Mouse (Mus musculus) E14TG2a.4 (cell line): ENCODE results near the gene Twist2.

Experiments used
- CTCF ChIP-seq: conservative IDR thresholded peaks from 2 replicates; pipeline ENCODE4 v1.5.1; 2014; ENCODE audit warnings: low read length
- NANOG ChIP-seq: IDR thresholded peaks from 2 replicates; pipeline ENCODE4 v1.6.1; 2014; ENCODE audit warnings: borderline replicate concordance, low read length, mixed read lengths
- POU5F1 ChIP-seq: IDR thresholded peaks from 2 replicates; pipeline ENCODE4 v1.6.1; 2014; ENCODE audit warnings: low read length, borderline replicate concordance

DNA sequence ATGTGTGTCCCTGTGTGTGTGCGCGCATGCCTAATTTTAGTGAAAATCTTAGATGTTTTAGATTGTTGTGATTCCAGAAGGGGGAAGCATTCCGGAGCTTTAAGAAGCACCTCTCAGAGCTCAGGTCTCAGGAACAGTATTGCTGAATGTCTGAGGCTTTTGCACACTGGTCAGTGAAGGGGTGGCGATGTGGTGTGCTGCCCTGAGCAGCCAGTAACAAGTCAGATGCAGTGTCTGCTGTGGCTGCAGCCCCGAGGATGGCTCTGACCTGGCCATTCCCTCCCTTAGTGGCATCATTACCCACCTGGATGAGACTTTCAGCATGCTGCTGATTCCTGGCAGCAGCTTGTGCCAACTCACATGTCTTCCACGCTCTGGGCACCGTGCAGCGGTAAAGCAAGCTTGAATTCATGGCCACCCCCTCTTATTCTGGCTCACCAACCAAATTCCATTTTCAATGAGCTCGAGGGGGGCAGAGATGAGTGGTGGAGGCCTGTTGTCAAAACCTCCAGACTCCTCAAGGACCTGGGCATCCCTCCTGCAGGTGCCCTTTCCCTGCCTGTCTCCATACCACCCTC, 44.2 kb downstream of the Twist2 start:
- TF ChIP-seq CTCF (no peak), NANOG (no peak), POU5F1 (no peak)
